Mouse (Mus musculus): ENCODE results near the gene Nabp1. TPM values are rescaled to one million over a fixed set of nuclear protein-coding genes. Genes with fewer than 3 reads are reported as not detected.
"Not testable (repeated sequence)": the region's sequence is repeated elsewhere in the genome, so short reads cannot be mapped to it uniquely, and the experiment has no call there.

Nabp1 gene
- total and polyA plus RNA-seq, 3 experiments: 5.4 to 10.0 TPM; not detected in 1

DNA sequence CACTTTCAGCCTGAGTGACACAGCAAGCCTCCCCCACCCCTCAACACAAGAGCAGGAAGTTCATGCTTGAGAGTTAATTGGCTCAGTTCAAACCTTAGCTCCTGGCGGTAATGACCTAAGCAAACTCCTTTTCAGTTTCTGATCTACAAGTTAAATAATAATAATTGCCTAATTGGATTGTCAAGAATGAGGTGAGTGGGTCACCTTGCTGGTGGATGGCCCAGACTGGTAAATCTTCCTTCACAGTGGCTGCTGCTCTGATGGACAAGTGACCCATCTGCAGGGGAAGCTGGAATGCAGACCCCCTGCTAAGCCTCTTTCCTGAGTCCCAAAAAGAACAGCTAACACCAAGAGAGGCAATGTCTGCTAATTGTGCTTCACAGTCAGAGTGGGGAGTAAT lies 48.5 kb downstream of the Nabp1 start:
- DNase-seq (ENCODE audit: low read depth, low spot score): no peak
- H3K36me3 ChIP-seq (ENCODE audit: control insufficient read depth in 1 of 2, insufficient read depth in 2 of 2, low read length in 2 of 2): no peaks in the 10 kb centered on the region
- no peak overlapping the region for H3K27ac ChIP-seq (ENCODE audit: control insufficient read depth, low read depth, low read length)
- no peaks in the 10 kb centered on the region for H3K4me1 ChIP-seq (ENCODE audit: control insufficient read depth in 1 of 2, insufficient read depth in 2 of 2, low read length in 2 of 2)
- TF ChIP-seq POLR2AphosphoS2 (IDR thresholded peaks at IDR 0.05; ENCODE audit: low read length): no peak
- no peak for TF ChIP-seq MYB (IDR thresholded peaks at IDR 0.05; ENCODE audit: low read depth, low read length)
- no peak for TF ChIP-seq ZNF384 (IDR thresholded peaks at IDR 0.05; ENCODE audit: low read depth, low read length)
- no peak for TF ChIP-seq USF1 (IDR thresholded peaks at IDR 0.05; ENCODE audit: low read depth, low read length)
- no peak for TF ChIP-seq KAT2A (conservative IDR thresholded peaks at IDR 0.05; ENCODE audit: low read depth, low read length)
- TF ChIP-seq EP300 (IDR thresholded peaks at IDR 0.05; ENCODE audit: low read depth in 1 of 2, low read length in 2 of 2): no peak
- TF ChIP-seq CHD1 (IDR thresholded peaks at IDR 0.05; ENCODE audit: low read depth, low read length): no peak
- no peak for TF ChIP-seq CTCF (IDR thresholded peaks at IDR 0.05 in 2 of 3, conservative IDR thresholded peaks at IDR 0.05 in 1 of 3; ENCODE audit: control insufficient read depth in 1 of 3, insufficient read depth in 1 of 3, low read depth in 2 of 3, low read length in 3 of 3, poor library complexity in 1 of 3, severe bottlenecking in 1 of 3)
- TF ChIP-seq TBP (IDR thresholded peaks at IDR 0.05; ENCODE audit: low read depth, low read length): no peak
- TF ChIP-seq MEF2A (IDR thresholded peaks at IDR 0.05; ENCODE audit: extremely low read depth, insufficient replicate concordance, low read depth, low read length, poor library complexity, severe bottlenecking): no peak
- no peak for TF ChIP-seq MAX (IDR thresholded peaks at IDR 0.05; ENCODE audit: low read length)
- no peak for TF ChIP-seq GATA1 (IDR thresholded peaks at IDR 0.05; ENCODE audit: low read depth, low read length)
- no peak for TF ChIP-seq SMC3 (IDR thresholded peaks at IDR 0.05; ENCODE audit: low read depth, low read length)
- TF ChIP-seq ETS1 (IDR thresholded peaks at IDR 0.05; ENCODE audit: low read depth, low read length): no peak
- no peak for TF ChIP-seq E2F4 (IDR thresholded peaks at IDR 0.05; ENCODE audit: borderline replicate concordance, low read depth, low read length)
- no peak for TF ChIP-seq HCFC1 (IDR thresholded peaks at IDR 0.05; ENCODE audit: low read depth, low read length)
- no peak for TF ChIP-seq MYC (IDR thresholded peaks at IDR 0.05; ENCODE audit: low read depth, low read length)
- no peak for TF ChIP-seq RCOR1 (IDR thresholded peaks at IDR 0.05; ENCODE audit: low read depth, low read length)
- TF ChIP-seq MAFK (IDR thresholded peaks at IDR 0.05; ENCODE audit: borderline replicate concordance, low read depth, low read length): no peak
- no peak for TF ChIP-seq RAD21 (IDR thresholded peaks at IDR 0.05; ENCODE audit: low read depth, low read length)
- no peak overlapping the region for H3K9ac ChIP-seq (ENCODE audit: control insufficient read depth, low read depth, low read length, poor library complexity, severe bottlenecking)
- H3K79me2 ChIP-seq (ENCODE audit: control insufficient read depth, insufficient read depth, low read length, poor library complexity): no peaks in the 10 kb centered on the region
- H3K9me3 ChIP-seq (replicated peaks; ENCODE audit: insufficient read depth, low read length): no peaks in the 10 kb centered on the region
- no peaks in the 10 kb centered on the region for H3K27me3 ChIP-seq (ENCODE audit: control insufficient read depth in 1 of 2, insufficient read depth in 2 of 2, low read length in 2 of 2)
- H3K4me3 ChIP-seq (ENCODE audit: control insufficient read depth in 1 of 2, insufficient read depth in 1 of 2, low read depth in 2 of 2, low read length in 2 of 2): no peak overlapping the region

DNA sequence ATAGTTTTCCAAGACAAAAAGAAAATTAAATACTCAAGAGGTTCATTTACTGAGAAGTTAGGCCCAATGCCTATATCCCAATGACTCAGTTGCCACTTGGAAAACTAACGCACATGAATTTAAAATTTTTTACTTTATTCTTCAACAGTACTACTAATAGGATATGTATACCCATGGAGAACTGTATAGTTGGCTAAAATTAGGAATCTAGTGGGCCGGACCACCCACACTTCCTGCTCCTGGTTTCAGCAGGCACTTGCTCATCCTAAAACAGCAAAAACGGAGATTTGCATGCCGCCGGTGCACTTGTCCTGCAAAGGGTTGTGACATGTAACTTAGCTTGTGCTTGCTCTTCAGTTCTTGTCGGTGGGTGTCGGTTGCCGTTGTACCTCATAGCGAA lies 51.9 kb downstream of the Nabp1 start:
- Histone ChIP-seq H3K4me1 (ENCODE audit: control insufficient read depth in 1 of 2, insufficient read depth in 2 of 2, low read length in 2 of 2) (no peaks in the 10 kb centered on the region), H3K9ac (ENCODE audit: control insufficient read depth, low read depth, low read length, poor library complexity, severe bottlenecking) (no peak overlapping the region), H3K9me3 (replicated peaks; ENCODE audit: insufficient read depth, low read length) (no peaks in the 10 kb centered on the region), H3K27me3 (ENCODE audit: control insufficient read depth in 1 of 2, insufficient read depth in 2 of 2, low read length in 2 of 2) (no peaks in the 10 kb centered on the region), H3K27ac (ENCODE audit: control insufficient read depth, low read depth, low read length) (no peak overlapping the region), H3K4me3 (ENCODE audit: control insufficient read depth in 1 of 2, insufficient read depth in 1 of 2, low read depth in 2 of 2, low read length in 2 of 2) (no peak overlapping the region), H3K79me2 (ENCODE audit: control insufficient read depth, insufficient read depth, low read length, poor library complexity) (no peaks in the 10 kb centered on the region), H3K36me3 (ENCODE audit: control insufficient read depth in 1 of 2, insufficient read depth in 2 of 2, low read length in 2 of 2) (no peaks in the 10 kb centered on the region)
- no peak for DNase-seq (ENCODE audit: low read depth, low spot score)
- no peak for TF ChIP-seq TCF12 (IDR thresholded peaks at IDR 0.05; ENCODE audit: low read depth, low read length)
- no peak for TF ChIP-seq MAZ (IDR thresholded peaks at IDR 0.05; ENCODE audit: low read depth, low read length)
- TF ChIP-seq CHD2 (IDR thresholded peaks at IDR 0.05; ENCODE audit: low read length): no peak
- no peak for TF ChIP-seq EP300 (IDR thresholded peaks at IDR 0.05; ENCODE audit: low read depth in 1 of 2, low read length in 2 of 2)
- TF ChIP-seq RAD21 (IDR thresholded peaks at IDR 0.05; ENCODE audit: low read depth, low read length): no peak
- no peak for TF ChIP-seq POLR2AphosphoS5 (IDR thresholded peaks at IDR 0.05; ENCODE audit: borderline replicate concordance, low read depth, low read length)
- TF ChIP-seq MAX (IDR thresholded peaks at IDR 0.05; ENCODE audit: low read length): no peak
- TF ChIP-seq ETS1 (IDR thresholded peaks at IDR 0.05; ENCODE audit: low read depth, low read length): no peak
- TF ChIP-seq BHLHE40 (IDR thresholded peaks at IDR 0.05; ENCODE audit: borderline replicate concordance, low read depth, low read length): no peak
- no peak for TF ChIP-seq ZMIZ1 (IDR thresholded peaks at IDR 0.05; ENCODE audit: low read depth, low read length)
- no peak for TF ChIP-seq ZNF384 (IDR thresholded peaks at IDR 0.05; ENCODE audit: low read depth, low read length)
- no peak for TF ChIP-seq MYB (IDR thresholded peaks at IDR 0.05; ENCODE audit: low read depth, low read length)
- TF ChIP-seq GATA1 (IDR thresholded peaks at IDR 0.05; ENCODE audit: low read depth, low read length): no peak
- TF ChIP-seq HCFC1 (IDR thresholded peaks at IDR 0.05; ENCODE audit: low read depth, low read length): no peak

DNA sequence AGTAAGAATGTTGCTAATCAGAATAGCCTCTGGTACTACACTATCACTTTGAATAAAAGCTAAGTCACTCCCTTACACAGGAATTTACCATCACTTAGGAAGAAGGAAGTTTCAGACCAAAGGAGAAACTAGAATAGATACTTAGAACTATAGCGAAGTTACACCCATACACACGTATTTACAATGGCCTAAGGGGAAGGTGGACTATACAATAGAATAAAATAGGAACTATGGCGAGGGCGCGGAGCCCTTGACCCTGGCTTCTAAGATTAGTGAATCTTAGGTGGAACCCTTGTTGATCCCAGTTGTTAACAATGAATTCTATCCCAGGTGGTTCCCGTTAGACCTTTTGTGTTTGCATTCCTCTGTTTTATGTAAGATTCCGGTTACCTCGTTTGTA lies 57.2 kb downstream of the Nabp1 start:
- not testable (repeated sequence) for DNase-seq (ENCODE audit: low read depth, low spot score); H3K27me3 ChIP-seq (ENCODE audit: control insufficient read depth in 1 of 2, insufficient read depth in 2 of 2, low read length in 2 of 2); H3K4me3 ChIP-seq (ENCODE audit: control insufficient read depth in 1 of 2, insufficient read depth in 1 of 2, low read depth in 2 of 2, low read length in 2 of 2); H3K27ac ChIP-seq (ENCODE audit: control insufficient read depth, low read depth, low read length); H3K36me3 ChIP-seq (ENCODE audit: control insufficient read depth in 1 of 2, insufficient read depth in 2 of 2, low read length in 2 of 2); H3K79me2 ChIP-seq (ENCODE audit: control insufficient read depth, insufficient read depth, low read length, poor library complexity); H3K9ac ChIP-seq (ENCODE audit: control insufficient read depth, low read depth, low read length, poor library complexity, severe bottlenecking); H3K9me3 ChIP-seq (replicated peaks; ENCODE audit: insufficient read depth, low read length); H3K4me1 ChIP-seq (ENCODE audit: control insufficient read depth in 1 of 2, insufficient read depth in 2 of 2, low read length in 2 of 2)

Measured in MEL (cell line).